Mouse (Mus musculus): Measurements from ENCODE around the gene Ppil6. TPM values are rescaled to one million over a fixed set of nuclear protein-coding genes. Genes with fewer than 3 reads are reported as not detected.
A peak's percentile ranks its signal among the peaks of the same experiment; 100 is the strongest.

The Ppil6 gene
- not detected for polyA plus RNA-seq (2017; shearing (Covaris generic))

DNA sequence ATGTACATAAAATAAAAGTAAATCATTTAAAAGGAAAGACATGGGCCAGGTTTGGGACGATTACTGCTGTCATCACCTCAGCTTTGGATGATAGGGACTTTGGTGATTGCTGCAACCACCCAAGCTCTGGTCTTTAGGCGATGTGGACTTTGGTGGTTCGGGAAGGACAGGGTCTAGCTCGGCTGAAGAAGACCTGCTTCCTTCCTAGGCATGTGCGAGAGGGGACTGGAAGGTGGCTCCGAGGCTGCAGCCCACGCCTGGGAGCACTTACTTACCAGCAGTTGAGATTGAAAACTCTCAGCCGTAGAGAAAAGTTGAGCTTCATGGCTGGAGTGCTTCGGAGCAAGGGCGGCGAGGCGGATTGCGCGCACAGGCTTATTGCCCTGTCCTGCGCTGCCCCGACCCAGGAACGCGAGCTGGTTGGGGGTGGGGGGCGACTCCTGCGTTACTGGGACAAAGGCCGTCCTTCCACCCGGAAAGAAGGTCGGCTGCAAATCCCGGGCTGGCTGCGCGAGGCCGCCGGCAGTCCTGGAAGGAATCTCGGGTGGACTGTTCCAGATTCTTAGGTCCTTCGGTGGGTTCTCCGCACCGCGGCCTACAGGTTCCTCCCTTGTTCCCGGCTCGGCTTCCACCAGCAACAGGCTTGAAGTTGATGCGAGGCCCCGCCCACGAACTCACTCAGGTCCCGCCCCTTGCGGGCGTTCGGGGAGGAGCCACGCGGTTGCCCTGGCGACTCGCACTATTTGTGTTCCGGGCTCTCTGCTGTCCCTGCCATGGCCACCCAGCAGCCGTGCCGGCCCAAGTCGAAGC is at the start of gene Ppil6, which contains the start of gene Smpd2:
Gene Ppil6 (plus strand): TSS at position 732 of the 810 bp plus-strand sequence.
Gene Smpd2 (minus strand): TSS at position 662 of the 810 bp plus-strand sequence.
- ATAC-seq, result peak; percentile 95

GRCm38 (mm10) chr10:41448216-41448615 is 42.0 kb upstream of the Ppil6 start:
- no peak for ATAC-seq

DNA sequence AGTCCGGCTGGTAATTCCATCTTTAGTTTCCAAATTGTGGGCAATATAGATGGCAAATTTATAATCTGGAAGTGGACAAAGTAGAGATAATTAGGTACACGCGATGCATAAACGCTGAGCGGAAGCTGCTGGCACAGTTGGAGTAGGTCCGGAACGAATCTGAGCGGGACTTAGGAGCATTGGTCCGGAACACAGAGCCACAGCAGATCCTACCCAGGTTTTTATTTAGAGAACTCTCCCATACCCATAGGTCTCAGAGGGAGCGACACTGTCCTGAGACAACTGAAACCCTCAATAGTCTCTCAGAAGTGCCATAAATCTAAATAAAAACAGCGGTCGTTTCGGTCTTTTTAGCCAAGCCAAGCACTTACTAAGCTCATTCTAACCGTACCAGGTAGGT is 40.6 kb upstream of the Ppil6 start:
- peak; percentile 36 for ATAC-seq

GRCm38 (mm10) chr10:41450137-41450670 is 40.0 kb upstream of the Ppil6 start, which contains the start of gene Zbtb24:
Gene Zbtb24, plus strand, starts transcription at chr10:41450383.
- ATAC-seq, result peak; percentile 98

- ATAC-seq, result no peak
Measured at GRCm38 (mm10) chr10:41450780-41451522, 39.3 kb upstream of the Ppil6 start.

- no peak for ATAC-seq
Measured at GRCm38 (mm10) chr10:41451656-41452055, 38.6 kb upstream of the Ppil6 start.

- no peak for ATAC-seq
Measured at GRCm38 (mm10) chr10:41452791-41453190, 37.4 kb upstream of the Ppil6 start.

GRCm38 (mm10) chr10:41459990-41460389 is 30.2 kb upstream of the Ppil6 start:
- ATAC-seq, result no peak

DNA sequence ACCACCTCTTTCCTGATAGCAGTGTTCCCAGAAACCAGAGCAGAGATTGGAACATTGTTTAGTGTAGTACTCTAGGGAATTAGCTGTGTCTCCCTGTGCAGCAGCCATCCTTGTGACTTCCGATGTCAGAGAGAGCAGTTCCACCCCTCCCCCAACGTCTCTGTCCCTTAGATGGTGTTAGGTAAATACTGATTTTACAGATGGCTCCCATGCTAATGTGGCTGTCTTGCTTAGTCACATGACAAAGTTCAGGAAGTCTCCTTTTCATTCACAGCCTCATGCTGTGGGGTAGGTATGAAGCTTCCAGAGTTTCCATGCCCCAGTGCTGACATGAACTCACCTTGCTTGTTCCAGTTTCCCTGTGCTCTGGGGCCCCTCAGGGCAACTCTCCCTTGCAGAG is 29.7 kb upstream of the Ppil6 start:
- no peak for ATAC-seq

GRCm38 (mm10) chr10:41461057-41461722 is 29.0 kb upstream of the Ppil6 start:
- no peak for ATAC-seq

DNA sequence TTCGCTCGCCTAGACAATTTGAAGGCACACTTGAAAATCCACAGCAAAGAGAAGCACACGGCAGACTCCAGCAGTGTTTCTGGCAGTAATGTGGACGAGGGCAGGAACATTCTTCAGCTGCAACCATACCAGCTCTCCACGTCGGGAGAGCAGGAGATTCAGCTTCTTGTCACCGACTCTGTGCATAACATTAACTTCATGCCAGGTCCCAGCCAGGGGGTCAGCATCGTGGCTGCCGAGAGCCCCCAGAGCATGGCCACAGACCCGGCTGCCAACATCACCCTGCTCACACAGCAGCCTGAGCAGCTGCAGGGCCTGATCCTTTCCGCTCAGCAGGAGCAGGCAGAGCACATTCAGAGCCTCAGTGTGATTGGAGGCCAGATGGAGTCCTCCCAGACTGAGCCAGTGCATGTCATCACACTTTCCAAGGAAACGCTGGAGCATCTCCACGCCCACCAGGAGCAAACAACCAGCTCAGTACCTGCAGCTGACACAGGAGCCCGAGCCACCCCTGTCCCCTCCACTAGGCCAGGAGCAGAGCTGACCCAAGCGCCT is 25.8 kb upstream of the Ppil6 start:
- ATAC-seq, result no peak

GRCm38 (mm10) chr10:41467325-41467724 is 22.9 kb upstream of the Ppil6 start:
- ATAC-seq, result no peak

GRCm38 (mm10) chr10:41470693-41471092 is 19.5 kb upstream of the Ppil6 start:
- ATAC-seq, result no peak

- ATAC-seq, result no peak
Measured at GRCm38 (mm10) chr10:41472534-41472933, 17.7 kb upstream of the Ppil6 start.

DNA sequence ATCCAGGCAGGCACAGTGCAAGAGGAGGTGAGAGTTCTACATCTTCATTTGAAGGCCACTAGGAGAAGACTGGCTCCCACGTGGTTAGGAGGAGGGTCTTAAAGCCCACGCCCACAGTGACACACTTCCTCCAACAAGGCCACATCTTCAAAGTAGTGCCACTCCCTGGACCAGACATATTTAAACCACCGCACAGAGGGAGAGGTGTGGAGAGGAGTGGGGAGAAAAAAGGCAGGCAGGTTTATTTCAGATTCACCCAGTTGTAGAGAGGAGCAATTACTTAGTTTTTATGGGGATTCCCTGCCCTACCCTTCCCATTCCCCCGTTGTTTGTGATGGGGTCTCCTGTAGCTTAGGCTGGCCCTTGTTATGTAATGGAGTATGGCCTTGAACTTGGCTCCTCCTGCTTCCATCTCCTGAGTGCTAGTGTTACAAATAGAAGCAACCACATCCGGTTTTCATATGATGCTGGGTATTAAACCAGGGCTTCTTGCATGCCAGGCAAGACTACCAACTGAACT is 17.2 kb upstream of the Ppil6 start:
- ATAC-seq, result peak; percentile 27

- peak; percentile 40 for ATAC-seq
Measured at GRCm38 (mm10) chr10:41473782-41474468, 16.3 kb upstream of the Ppil6 start.

- no peak for ATAC-seq
Measured at GRCm38 (mm10) chr10:41474981-41475391, 15.3 kb upstream of the Ppil6 start.

DNA sequence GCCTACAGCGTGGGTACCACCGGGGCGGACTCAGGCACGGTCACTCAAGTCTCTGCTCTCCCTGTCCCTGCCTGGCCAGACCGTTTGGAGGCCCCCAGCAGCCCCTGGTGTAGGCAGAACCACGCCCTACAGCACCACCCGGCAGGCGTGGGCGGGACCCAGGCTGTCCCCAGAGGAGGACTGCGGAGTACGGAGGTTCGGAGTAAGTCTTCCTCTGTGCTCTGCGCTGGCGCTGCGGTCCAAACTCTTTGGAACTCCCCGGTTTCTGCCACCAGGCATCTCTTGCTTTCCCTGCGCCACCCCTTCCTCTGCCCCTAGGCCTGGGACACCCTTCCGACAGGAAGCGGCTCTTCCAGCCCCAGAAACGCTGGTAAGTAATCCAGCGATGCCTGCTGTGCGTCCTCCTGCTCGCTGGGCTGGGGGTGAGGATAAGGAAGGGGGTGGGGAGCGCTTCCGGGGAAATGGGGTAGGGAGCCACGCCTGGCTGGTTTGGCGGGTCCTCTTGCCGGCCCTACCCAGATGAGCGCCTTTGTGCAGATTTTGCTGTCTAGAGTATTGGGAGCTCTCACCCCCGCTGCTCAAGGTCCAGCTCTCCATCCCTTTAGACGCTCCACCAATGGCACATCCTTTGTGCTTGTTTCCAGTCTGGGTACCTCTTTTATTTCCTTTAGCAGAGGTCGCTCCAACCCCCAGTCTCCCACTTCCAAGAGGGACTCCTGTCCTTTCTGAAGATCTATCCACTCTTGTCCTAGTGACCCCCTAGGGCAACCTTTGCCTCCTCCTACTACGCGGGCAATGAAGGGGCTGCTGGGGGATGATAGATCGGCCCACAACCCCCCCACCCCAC is 13.8 kb upstream of the Ppil6 start, which contains the start of gene Mical1:
Gene Mical1 (plus strand): TSS at position 144 of the 847 bp plus-strand sequence.
- peak; percentile 50 for ATAC-seq

GRCm38 (mm10) chr10:41477018-41477277 is 13.3 kb upstream of the Ppil6 start:
- ATAC-seq, result peak; percentile 20

- peak; percentile 50 for ATAC-seq
Measured at GRCm38 (mm10) chr10:41477278-41478181, 12.7 kb upstream of the Ppil6 start.

All from CD4-positive, CD25-positive, alpha-beta regulatory T cell, adult 4 months (primary cell).